Mouse (Mus musculus): ENCODE results near the gene Fastkd5. TPM values are rescaled to one million over a fixed set of nuclear protein-coding genes. Genes with fewer than 3 reads are reported as not detected.
"Not testable (repeated sequence)": the region's sequence is repeated elsewhere in the genome, so short reads cannot be mapped to it uniquely, and the experiment has no call there.

Fastkd5 gene
- total RNA-seq (2021): 1 to 10 TPM; 7.3 to 8.0 TPM
- long read RNA-seq, experiment 1, partial matches to known transcripts: 0 of 3 reads
- long read RNA-seq, experiment 1, other reads (novel, unspliced or antisense): 0 of 3 reads
- long read RNA-seq, experiment 2, partial matches to known transcripts: 0 of 1 reads
- long read RNA-seq, experiment 2, other reads (novel, unspliced or antisense): 0 of 1 reads

- intact Hi-C loops (cut with DNase I): no loop called here
- DNase-seq (ENCODE audit: low spot score in 2 of 2): peak; percentile 86 to 92
Measured at GRCm38 (mm10) chr2:130629839-130630203, at the start of gene Fastkd5, which contains the start of gene Ubox5. Fastkd5 (minus strand) TSS chr2:130630027. Ubox5 (minus strand) TSS chr2:130630038.

GRCm38 (mm10) chr2:130679154-130679553 lies 49.3 kb upstream of the Fastkd5 start:
- intact Hi-C loops (cut with DNase I): no loop called here
- no peak for DNase-seq (ENCODE audit: low spot score in 2 of 2)

GRCm38 (mm10) chr2:130677211-130677610 lies 47.4 kb upstream of the Fastkd5 start:
- intact Hi-C loops (cut with DNase I): no loop called here
- no peak for DNase-seq (ENCODE audit: low spot score in 2 of 2)

- intact Hi-C loops (cut with DNase I): no loop called here
- DNase-seq (ENCODE audit: low spot score in 2 of 2): peak; percentile 85
Measured at GRCm38 (mm10) chr2:130667559-130667958, 37.7 kb upstream of the Fastkd5 start, which contains the start of gene Itpa. Itpa (plus strand) TSS chr2:130667610.

GRCm38 (mm10) chr2:130664102-130664701 lies 34.4 kb upstream of the Fastkd5 start, which contains the start of gene Ddrgk1:
Ddrgk1 (minus strand) TSS chr2:130664659.
- intact Hi-C loops (cut with DNase I): loop anchor here (5.0 kb wide), 1 partner anchor 102 kb away; the partner anchor contains the start of gene Mrps26
- peak; percentile 94 to 98 for DNase-seq (ENCODE audit: low spot score in 2 of 2)

- DNase-seq (ENCODE audit: low spot score in 2 of 2): no peak
- intact Hi-C loops (cut with DNase I): loop anchor here (5.0 kb wide), 1 partner anchor 101 kb away; the partner anchor contains the start of gene Mrps26
Measured at GRCm38 (mm10) chr2:130663342-130663741, 33.5 kb upstream of the Fastkd5 start.

GRCm38 (mm10) chr2:130658530-130658929 lies 28.7 kb upstream of the Fastkd5 start:
- intact Hi-C loops (cut with DNase I): no loop called here
- no peak for DNase-seq (ENCODE audit: low spot score in 2 of 2)

- DNase-seq (ENCODE audit: low spot score in 2 of 2): peak; percentile 76 to 86
- intact Hi-C loops (cut with DNase I): no loop called here
Measured at GRCm38 (mm10) chr2:130657541-130657940, 27.7 kb upstream of the Fastkd5 start.

- peak; percentile 49 to 79 for DNase-seq (ENCODE audit: low spot score in 2 of 2)
- intact Hi-C loops (cut with DNase I): no loop called here
Measured at GRCm38 (mm10) chr2:130656536-130656935, 26.7 kb upstream of the Fastkd5 start.

- DNase-seq (ENCODE audit: low spot score in 2 of 2): no peak
- intact Hi-C loops (cut with DNase I): no loop called here
Measured at GRCm38 (mm10) chr2:130655660-130656339, 26.0 kb upstream of the Fastkd5 start.

GRCm38 (mm10) chr2:130653760-130654159 lies 23.9 kb upstream of the Fastkd5 start:
- DNase-seq (ENCODE audit: low spot score in 2 of 2): no peak
- intact Hi-C loops (cut with DNase I): no loop called here

- intact Hi-C loops (cut with DNase I): no loop called here
- DNase-seq (ENCODE audit: low spot score in 2 of 2): peak in 1 of 2 experiments; percentile 53
Measured at GRCm38 (mm10) chr2:130653303-130653702, 23.5 kb upstream of the Fastkd5 start.

GRCm38 (mm10) chr2:130649028-130649427 lies 19.2 kb upstream of the Fastkd5 start:
- intact Hi-C loops (cut with DNase I); DNase-seq (ENCODE audit: low spot score in 2 of 2): not testable (repeated sequence)

- intact Hi-C loops (cut with DNase I): no loop called here
- DNase-seq (ENCODE audit: low spot score in 2 of 2): no peak
Measured at GRCm38 (mm10) chr2:130645198-130645597, 15.4 kb upstream of the Fastkd5 start.

GRCm38 (mm10) chr2:130642684-130643369 lies 13.0 kb upstream of the Fastkd5 start, which contains the start of gene Lzts3:
Lzts3 (minus strand) TSS chr2:130642803.
- DNase-seq (ENCODE audit: low spot score in 2 of 2): peak; percentile 89 to 90
- intact Hi-C loops (cut with DNase I): no loop called here

GRCm38 (mm10) chr2:130642197-130642660 lies 12.4 kb upstream of the Fastkd5 start:
- intact Hi-C loops (cut with DNase I): no loop called here
- DNase-seq (ENCODE audit: low spot score in 2 of 2): peak in 1 of 2 experiments; percentile 53

- intact Hi-C loops (cut with DNase I): no loop called here
- DNase-seq (ENCODE audit: low spot score in 2 of 2): no peak
Measured at GRCm38 (mm10) chr2:130641351-130642025, 11.7 kb upstream of the Fastkd5 start.

- DNase-seq (ENCODE audit: low spot score in 2 of 2): no peak
- intact Hi-C loops (cut with DNase I): no loop called here
Measured at GRCm38 (mm10) chr2:130639276-130639675, 9.4 kb upstream of the Fastkd5 start.

- intact Hi-C loops (cut with DNase I): no loop called here
- no peak for DNase-seq (ENCODE audit: low spot score in 2 of 2)
Measured at GRCm38 (mm10) chr2:130638101-130638611, 8.3 kb upstream of the Fastkd5 start.

Measured in left cerebral cortex, postnatal 14 days (tissue).